Mouse (Mus musculus) liver, embryonic 11.5 days (tissue): ENCODE data around the gene Tnnt3. TPM values are rescaled to one million over a fixed set of nuclear protein-coding genes. Genes with fewer than 3 reads are reported as not detected.

Experiments used
- ATAC-seq: fragments of 200-750 bp; cut with Nextera tagmentation; replicated peaks from 2 replicates; pipeline ENCODE4 v1.8.0; 2017; ENCODE audit warnings: moderate number of reproducible peaks, mild to moderate bottlenecking, moderate TSS enrichment, moderate library complexity; ENCODE audit not compliant: low FRiP score
- DNase-seq: peaks from one replicate; pipeline ENCODE4 v3.0.0-alpha.2; 2017; ENCODE audit warnings: low spot score
- H3K27ac ChIP-seq: fragments of 300-500 bp; sonication (generic); 2 replicates; pipeline ENCODE4 v1.5.1; 2014; ENCODE audit warnings: mild to moderate bottlenecking, low read depth, low read length, control low read depth
- H3K27me3 ChIP-seq: fragments of 300-500 bp; sonication (generic); replicated peaks from 2 replicates; pipeline ENCODE4 v1.6.1; 2014; ENCODE audit warnings: low read length, mixed read lengths; ENCODE audit not compliant: control insufficient read depth, insufficient read depth
- H3K36me3 ChIP-seq: fragments of 300-500 bp; sonication (generic); 2 replicates; pipeline ENCODE4 v1.6.1; 2014; ENCODE audit warnings: mild to moderate bottlenecking, low read length, moderate library complexity, mixed read lengths; ENCODE audit not compliant: control insufficient read depth, insufficient read depth
- H3K4me1 ChIP-seq: fragments of 300-500 bp; sonication (generic); replicated peaks from 2 replicates; pipeline ENCODE4 v1.6.1; 2014; ENCODE audit warnings: low read length, mixed read lengths; ENCODE audit not compliant: control insufficient read depth, insufficient read depth
- H3K4me2 ChIP-seq: fragments of 300-500 bp; sonication (generic); 2 replicates; pipeline ENCODE4 v1.6.1; 2014; ENCODE audit warnings: mild to moderate bottlenecking, control low read depth, moderate library complexity
- H3K4me3 ChIP-seq: fragments of 300-500 bp; sonication (generic); 2 replicates; pipeline ENCODE4 v1.5.1; 2014; ENCODE audit warnings: low read depth, low read length, control low read depth
- H3K9ac ChIP-seq: fragments of 300-500 bp; sonication (generic); 2 replicates; pipeline ENCODE4 v1.6.1; 2014; ENCODE audit warnings: low read depth, low read length, control low read depth
- H3K9me3 ChIP-seq: fragments of 300-500 bp; sonication (generic); 2 replicates; pipeline ENCODE4 v1.6.1; 2016; ENCODE audit warnings: low read length, inconsistent platforms, mixed read lengths; ENCODE audit not compliant: control insufficient read depth
- WGBS: fragments of 180-500 bp; shearing (Covaris S2); extraction: QIAGEN DNeasy Blood & Tissue Kit; methylation state at CpG from one replicate; pipeline ENCODE4 v1.1.7; 2014; 5-methylcytosine and 5-hydroxymethylcytosine counted together
- polyA plus RNA-seq: library from polyadenylated mRNA; unstranded; fragments of >200 nt; fragmentation: Nextera tagmentation; extraction: Ambion mirVana; gene quantifications from 2 replicates; pipeline ENCODE4 v1.2.1, GENCODE M21; 2014

Tnnt3 gene
- 1.5 and 2.4 TPM in 2 replicates for polyA plus RNA-seq

DNA sequence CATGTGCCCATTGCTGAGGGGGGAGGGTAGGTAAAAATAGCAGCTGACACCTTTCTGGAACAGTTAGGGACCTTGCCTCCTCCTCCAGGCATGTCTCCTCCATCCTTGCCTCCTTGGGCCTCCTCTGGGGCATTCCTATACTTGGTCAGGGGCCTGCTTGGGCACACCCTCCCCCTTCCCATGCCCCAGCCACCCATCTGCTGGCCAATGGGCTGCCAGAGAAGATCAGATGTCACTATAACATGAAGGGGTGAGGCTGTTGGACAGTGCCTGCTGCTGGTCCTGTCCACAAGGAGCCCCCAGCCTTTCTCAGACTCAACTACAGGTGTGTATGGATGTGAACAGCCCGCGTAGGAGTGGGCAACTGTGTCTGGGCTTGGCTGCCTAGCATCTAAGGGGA, at the start of gene Tnnt3:
Gene Tnnt3 (plus strand): TSS at position 262 of the 400 bp plus-strand sequence.
- H3K27me3 ChIP-seq: no peaks in the 10 kb centered on the region
- DNase-seq (no peak), ATAC-seq (no peak)
- no peaks in the 10 kb centered on the region for H3K36me3 ChIP-seq
- H3K9ac ChIP-seq: no peak within 1 kb of the TSS
- H3K27ac ChIP-seq: no peak within 1 kb of the TSS
- no peaks in the 10 kb centered on the region for H3K4me1 ChIP-seq
- no peak within 1 kb of the TSS for H3K4me2 ChIP-seq
- 85% methylated on average over 2 of the region's 2 CpGs for WGBS
- no peaks in the 10 kb centered on the region for H3K9me3 ChIP-seq
- no peak within 1 kb of the TSS for H3K4me3 ChIP-seq

DNA sequence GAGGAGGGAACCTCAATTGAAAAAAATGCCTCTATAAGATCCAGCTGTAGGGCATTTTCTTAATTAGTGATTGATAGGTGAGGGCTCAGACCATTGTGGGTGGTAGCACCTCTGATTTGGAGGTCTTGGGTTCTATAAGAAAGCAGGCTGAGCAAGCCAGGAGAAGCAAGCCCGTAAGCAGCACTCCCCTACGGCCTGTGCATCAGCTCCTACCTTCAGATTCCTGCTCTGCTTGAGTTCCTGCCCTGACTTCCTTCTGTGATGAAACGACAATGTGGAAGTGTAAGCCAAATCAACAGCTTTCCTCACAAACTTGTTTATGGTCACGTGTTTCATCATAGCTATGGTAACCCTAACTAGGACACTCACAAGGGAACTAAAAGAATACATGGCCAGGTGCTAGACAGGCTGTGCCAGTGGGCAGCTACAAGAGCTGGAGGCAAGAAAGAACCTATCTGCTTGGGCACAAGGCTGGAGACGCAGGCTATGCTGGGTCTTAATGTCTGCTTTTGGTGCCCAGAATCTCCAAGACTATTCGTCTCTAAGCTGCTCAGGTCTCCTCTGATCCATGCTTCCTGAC, 49.5 kb upstream of the Tnnt3 start:
- Histone ChIP-seq H3K27ac (no peak overlapping the region), H3K4me3 (no peak overlapping the region), H3K4me2 (no peak overlapping the region), H3K4me1 (no peaks in the 10 kb centered on the region), H3K9me3 (no peaks in the 10 kb centered on the region), H3K36me3 (no peaks in the 10 kb centered on the region), H3K27me3 (no peaks in the 10 kb centered on the region), H3K9ac (no peak overlapping the region)
- DNase-seq: no peak
- WGBS: 67% methylated on average over 6 of the region's 6 CpGs
- no peak for ATAC-seq

DNA sequence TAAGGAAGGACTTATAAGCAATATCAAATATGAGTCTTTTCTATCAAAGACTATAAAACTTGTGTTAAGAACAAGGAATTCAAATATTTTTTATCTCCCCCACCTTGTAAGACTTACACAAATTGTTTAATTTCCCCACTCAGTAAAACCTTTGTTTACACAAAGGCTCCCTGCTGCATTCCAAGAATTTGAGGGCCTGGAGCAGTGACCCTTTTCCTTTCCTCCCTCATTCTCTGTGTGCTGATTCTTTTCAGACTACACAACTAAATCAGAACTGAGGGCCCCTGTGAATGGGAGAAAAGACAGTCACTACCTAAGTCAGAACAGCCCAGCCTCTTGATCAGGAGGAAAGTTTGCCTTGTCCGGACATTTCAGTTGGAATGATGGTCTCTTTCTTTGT, 43.9 kb upstream of the Tnnt3 start:
- no peak overlapping the region for H3K4me3 ChIP-seq
- peaks cover 18% of the 10 kb centered on the region for H3K4me1 ChIP-seq

GRCm38 (mm10) chr7:142455251-142455650, 43.4 kb upstream of the Tnnt3 start:
- Histone ChIP-seq H3K4me1 (peaks cover 18% of the 10 kb centered on the region), H3K4me2 (no peak overlapping the region)
- ATAC-seq: no peak

More for the DNA sequence above, 43.9 kb upstream of the Tnnt3 start:
- ATAC-seq (no peak), DNase-seq (no peak)
- Histone ChIP-seq H3K9ac (no peak overlapping the region), H3K9me3 (no peaks in the 10 kb centered on the region), H3K4me2 (no peak overlapping the region), H3K27me3 (no peaks in the 10 kb centered on the region), H3K27ac (peak overlapping the region; percentile 25; the same call in 1 of the 2 replicates), H3K36me3 (no peaks in the 10 kb centered on the region)
- 47% methylated on average over 1 of the region's 1 CpGs for WGBS

DNA sequence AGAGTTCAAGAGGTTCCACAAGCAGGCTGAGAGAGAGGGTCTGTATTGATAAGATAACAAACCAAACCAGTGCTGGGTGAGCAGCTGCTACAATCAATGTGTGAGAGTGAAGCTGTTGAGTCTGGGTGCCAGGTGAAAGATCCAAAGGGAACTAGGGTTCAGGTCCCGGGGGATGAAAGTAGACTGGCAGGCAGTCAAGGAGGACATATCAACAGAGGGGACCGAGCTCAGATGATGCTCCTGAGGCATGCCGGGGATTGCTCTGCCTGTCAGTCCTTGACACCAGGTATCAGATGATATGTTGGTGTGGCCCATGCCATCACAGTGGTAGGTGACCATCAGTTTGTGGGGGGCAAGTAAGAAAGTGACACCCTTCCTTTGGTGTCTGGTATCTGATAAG, 41.8 kb upstream of the Tnnt3 start:
- Histone ChIP-seq H3K4me1 (peaks cover 18% of the 10 kb centered on the region), H3K4me3 (no peak overlapping the region), H3K27me3 (no peaks in the 10 kb centered on the region), H3K9ac (no peak overlapping the region), H3K4me2 (no peak overlapping the region), H3K9me3 (no peaks in the 10 kb centered on the region), H3K27ac (peak overlapping the region; percentile 35; the same call in 1 of the 2 replicates), H3K36me3 (no peaks in the 10 kb centered on the region)
- ATAC-seq (no peak), DNase-seq (no peak)
- WGBS: 48% methylated on average over 3 of the region's 3 CpGs

More at GRCm38 (mm10) chr7:142455251-142455650, 43.4 kb upstream of the Tnnt3 start:
- no peak for DNase-seq
- H3K9ac ChIP-seq: 0 out of 2 replicates have a peak overlapping the region, but pooled peaks have one; percentile 5
- no peaks in the 10 kb centered on the region for H3K9me3 ChIP-seq
- H3K27ac ChIP-seq: peak overlapping the region; percentile 25; the same call in 1 of the 2 replicates
- H3K4me3 ChIP-seq: no peak overlapping the region
- 68% methylated on average over 2 of the region's 2 CpGs for whole genome bisulfite sequencing
- no peaks in the 10 kb centered on the region for H3K27me3 ChIP-seq
- H3K36me3 ChIP-seq: no peaks in the 10 kb centered on the region

DNA sequence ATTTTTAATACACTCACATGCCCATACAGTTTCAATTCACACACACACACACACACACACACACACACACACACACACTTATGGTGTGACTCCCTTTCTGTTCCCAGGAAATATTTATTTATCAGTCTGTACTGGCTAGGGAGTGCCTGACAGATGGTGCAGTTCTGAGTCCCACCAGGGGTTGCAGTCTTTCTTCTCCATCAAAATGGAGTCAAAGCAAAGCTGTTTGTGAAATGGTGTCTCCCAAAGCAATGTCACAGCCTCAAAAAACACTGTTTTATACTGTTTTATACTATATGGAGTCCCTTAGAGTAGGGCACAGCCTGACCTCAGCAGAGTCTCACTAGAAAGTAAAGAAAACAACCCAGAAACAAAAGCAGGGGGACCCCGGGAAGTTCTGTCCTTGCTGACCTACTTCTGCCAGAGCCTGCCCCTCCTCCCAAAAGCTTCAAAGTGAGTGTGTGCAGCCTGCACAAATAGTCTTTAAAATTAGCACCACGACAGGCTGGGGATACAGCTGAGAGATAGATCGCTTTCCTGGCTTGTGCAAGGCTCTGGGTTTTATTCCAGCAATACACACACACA, 41.3 kb upstream of the Tnnt3 start:
- no peak overlapping the region for H3K4me3 ChIP-seq

DNA sequence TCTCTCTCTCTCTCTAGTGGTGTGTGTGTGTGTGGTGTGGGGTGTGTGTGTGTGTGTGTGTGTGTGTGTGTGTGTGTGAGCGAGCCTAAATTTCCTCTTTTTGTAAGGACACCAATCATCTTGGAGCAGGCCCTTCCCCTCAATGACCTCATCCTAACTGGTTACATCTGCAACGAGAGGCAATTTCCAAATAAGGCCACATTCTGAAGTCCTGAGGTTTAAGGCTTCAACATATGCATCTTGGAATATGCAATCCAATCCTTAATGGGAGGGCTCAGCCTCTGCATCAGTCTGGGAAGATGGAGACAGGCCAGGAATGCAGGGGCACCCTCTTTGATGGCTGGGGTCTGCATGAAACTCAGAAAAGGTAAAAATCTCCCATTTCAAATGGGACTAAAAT, 40.6 kb upstream of the Tnnt3 start:
- H3K9me3 ChIP-seq: no peaks in the 10 kb centered on the region
- H3K4me1 ChIP-seq: peaks cover 18% of the 10 kb centered on the region
- H3K27me3 ChIP-seq: no peaks in the 10 kb centered on the region
- H3K27ac ChIP-seq: peak overlapping the region; percentile 52; the same call in 1 of the 2 replicates
- 29% methylated on average over 2 of the region's 2 CpGs for WGBS
- H3K9ac ChIP-seq: no peak overlapping the region
- ATAC-seq: 0 out of 2 replicates have a peak, but pooled peaks have one; percentile 12
- H3K36me3 ChIP-seq: no peaks in the 10 kb centered on the region
- H3K4me2 ChIP-seq: no peak overlapping the region
- no peak for DNase-seq
- no peak overlapping the region for H3K4me3 ChIP-seq

More for the DNA sequence above, 41.3 kb upstream of the Tnnt3 start:
- no peak for ATAC-seq
- Histone ChIP-seq H3K36me3 (no peaks in the 10 kb centered on the region), H3K27me3 (no peaks in the 10 kb centered on the region), H3K27ac (peak overlapping the region; percentile 52; the same call in 1 of the 2 replicates), H3K9ac (no peak overlapping the region), H3K4me2 (no peak overlapping the region), H3K4me1 (peaks cover 18% of the 10 kb centered on the region), H3K9me3 (no peaks in the 10 kb centered on the region)
- peak; percentile 33 for DNase-seq
- WGBS: 31% methylated on average over 3 of the region's 3 CpGs

GRCm38 (mm10) chr7:142458676-142459298, 39.8 kb upstream of the Tnnt3 start:
- WGBS: 71% methylated on average over 5 of the region's 5 CpGs
- peaks cover 18% of the 10 kb centered on the region for H3K4me1 ChIP-seq
- H3K9me3 ChIP-seq: no peaks in the 10 kb centered on the region
- H3K9ac ChIP-seq: no peak overlapping the region
- H3K4me2 ChIP-seq: no peak overlapping the region
- DNase-seq (peak; percentile 28), ATAC-seq (no peak)
- H3K27me3 ChIP-seq: no peaks in the 10 kb centered on the region
- H3K36me3 ChIP-seq: no peaks in the 10 kb centered on the region
- H3K4me3 ChIP-seq: no peak overlapping the region
- H3K27ac ChIP-seq: peak overlapping the region; percentile 49; the same call in 1 of the 2 replicates
